Mouse (Mus musculus) neural tube, embryonic 10.5 days (tissue): Measurements from ENCODE around the gene Ap2a1.

ENCODE experiments used
- DNase-seq: peaks from one replicate; pipeline ENCODE4 v3.0.0-alpha.2; 2017; ENCODE audit warnings: low spot score; ENCODE audit errors: extremely low spot score

Ap2a1 gene

GRCm38 (mm10) chr7:44953561-44953960 lies 24.3 kb upstream of the Ap2a1 start:
- DNase-seq: no peak

GRCm38 (mm10) chr7:44952611-44953306 lies 23.5 kb upstream of the Ap2a1 start:
- DNase-seq: peak; percentile 87

DNA sequence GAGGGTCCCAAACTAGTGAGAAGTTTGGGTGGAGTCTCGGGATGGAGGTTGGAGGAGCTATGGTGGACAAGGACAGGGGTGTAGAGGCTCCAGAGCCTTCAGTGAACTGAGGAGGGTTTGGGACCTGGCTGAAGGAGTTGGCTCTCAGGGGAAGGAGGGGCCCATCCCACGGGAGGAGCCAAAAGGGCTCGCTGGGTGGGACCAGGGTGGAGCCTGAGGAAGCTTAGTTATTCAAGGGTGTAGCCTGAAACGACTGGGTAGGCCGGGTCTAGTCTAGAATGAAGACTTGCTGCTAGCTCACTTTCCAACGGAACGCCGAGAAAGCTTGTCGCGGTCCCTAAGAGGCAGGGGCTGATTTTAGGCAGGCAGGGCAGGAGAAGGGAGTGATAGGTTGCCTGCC lies 22.7 kb upstream of the Ap2a1 start:
- DNase-seq: peak; percentile 49

- DNase-seq: no peak
These were observed 20.6 kb upstream of the Ap2a1 start for GRCm38 (mm10) chr7:44949922-44950321.

DNA sequence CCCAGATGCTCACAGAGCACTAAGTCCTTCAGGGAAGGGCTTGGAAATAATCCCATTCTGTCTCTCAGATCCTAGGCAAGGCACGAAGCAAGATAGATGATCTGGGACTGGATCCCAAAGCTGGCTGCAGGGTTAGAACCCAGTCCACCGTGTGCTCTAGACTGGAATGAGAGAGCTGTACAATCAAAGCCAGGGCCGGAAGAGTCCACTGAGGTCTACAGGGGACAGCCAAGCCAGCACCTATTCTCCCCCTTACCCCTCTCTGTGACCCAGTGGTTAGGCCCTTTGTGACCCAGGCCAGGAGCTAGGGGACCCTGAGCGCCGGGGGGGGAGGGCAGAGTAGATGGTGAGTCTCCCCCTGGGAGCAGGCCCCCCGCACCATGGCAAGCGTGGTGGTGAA lies 13.6 kb upstream of the Ap2a1 start, which contains the start of gene Tsks:
Gene Tsks, plus strand, starts transcription at position 301 of the 400 bp plus-strand sequence.
- DNase-seq: no peak

- DNase-seq: no peak
These were observed 9.4 kb upstream of the Ap2a1 start for GRCm38 (mm10) chr7:44938680-44939079.

DNA sequence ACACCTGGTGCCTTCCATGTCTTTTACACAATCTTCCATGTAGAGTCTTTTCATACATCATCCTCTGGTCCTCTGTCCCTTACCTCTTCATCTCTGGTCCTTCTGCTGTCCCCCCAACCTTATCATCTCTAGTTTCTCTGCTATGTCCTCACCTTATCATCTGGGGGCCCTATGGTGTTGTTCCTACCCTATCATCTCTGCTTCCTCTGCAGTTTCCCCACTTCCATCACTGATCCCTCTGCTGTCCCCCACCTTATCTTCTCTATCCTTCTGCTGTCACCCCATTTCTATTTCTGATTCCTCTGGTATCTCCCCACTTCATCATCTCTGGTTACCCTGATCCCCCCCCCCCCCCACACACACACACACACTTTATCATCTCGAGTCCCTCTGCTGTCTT lies 726 bp downstream of the Ap2a1 start:
- no peak for DNase-seq

- DNase-seq: no peak
These were observed 3.8 kb downstream of the Ap2a1 start for GRCm38 (mm10) chr7:44925468-44925867.

DNA sequence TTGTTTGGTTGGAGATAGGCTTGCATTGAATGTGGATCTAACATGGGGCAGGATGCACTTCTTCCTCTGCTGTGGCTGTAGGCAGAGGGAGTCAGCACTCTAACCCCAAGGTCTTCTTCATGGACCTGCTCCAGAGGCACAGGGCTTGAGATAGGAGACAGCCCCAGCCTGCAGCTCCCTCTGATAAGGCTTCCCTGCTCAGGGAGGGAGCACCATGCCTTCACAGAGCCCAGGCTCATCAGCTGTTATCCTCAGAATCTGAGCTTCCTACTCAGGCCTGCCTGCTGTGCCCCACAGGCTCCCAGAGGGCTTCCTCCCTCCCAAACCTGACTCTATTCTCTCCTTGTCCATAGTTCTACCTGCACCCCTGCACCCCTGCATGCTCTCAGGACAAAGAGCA lies 6.8 kb downstream of the Ap2a1 start:
- DNase-seq: no peak

DNA sequence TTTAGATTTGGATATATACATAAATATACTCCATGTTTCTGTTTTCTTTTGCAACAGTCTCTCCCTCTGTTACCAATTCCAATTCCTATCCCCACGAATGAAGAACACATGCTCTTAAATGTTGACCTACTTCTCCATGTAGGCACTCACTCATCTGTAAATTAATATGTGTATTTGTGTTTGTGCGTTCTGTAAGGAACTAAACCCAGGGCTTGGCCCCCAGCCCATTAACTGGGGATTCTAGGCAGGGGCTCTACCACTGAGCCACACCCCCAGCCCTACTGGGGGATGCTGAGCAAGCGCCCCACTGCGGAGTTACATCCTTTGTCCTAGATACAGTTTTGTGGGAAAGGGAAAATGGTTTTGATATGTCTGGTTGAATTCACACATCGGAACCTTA lies 10.2 kb downstream of the Ap2a1 start:
- DNase-seq: no peak

GRCm38 (mm10) chr7:44918219-44918618 lies 11.1 kb downstream of the Ap2a1 start:
- DNase-seq: no peak

GRCm38 (mm10) chr7:44916881-44917280 lies 12.4 kb downstream of the Ap2a1 start:
- no peak for DNase-seq

GRCm38 (mm10) chr7:44916191-44916590 lies 13.1 kb downstream of the Ap2a1 start:
- DNase-seq: no peak

GRCm38 (mm10) chr7:44915314-44915713 lies 14.0 kb downstream of the Ap2a1 start:
- no peak for DNase-seq

- no peak for DNase-seq
These were observed 14.9 kb downstream of the Ap2a1 start for GRCm38 (mm10) chr7:44914396-44914795.

DNA sequence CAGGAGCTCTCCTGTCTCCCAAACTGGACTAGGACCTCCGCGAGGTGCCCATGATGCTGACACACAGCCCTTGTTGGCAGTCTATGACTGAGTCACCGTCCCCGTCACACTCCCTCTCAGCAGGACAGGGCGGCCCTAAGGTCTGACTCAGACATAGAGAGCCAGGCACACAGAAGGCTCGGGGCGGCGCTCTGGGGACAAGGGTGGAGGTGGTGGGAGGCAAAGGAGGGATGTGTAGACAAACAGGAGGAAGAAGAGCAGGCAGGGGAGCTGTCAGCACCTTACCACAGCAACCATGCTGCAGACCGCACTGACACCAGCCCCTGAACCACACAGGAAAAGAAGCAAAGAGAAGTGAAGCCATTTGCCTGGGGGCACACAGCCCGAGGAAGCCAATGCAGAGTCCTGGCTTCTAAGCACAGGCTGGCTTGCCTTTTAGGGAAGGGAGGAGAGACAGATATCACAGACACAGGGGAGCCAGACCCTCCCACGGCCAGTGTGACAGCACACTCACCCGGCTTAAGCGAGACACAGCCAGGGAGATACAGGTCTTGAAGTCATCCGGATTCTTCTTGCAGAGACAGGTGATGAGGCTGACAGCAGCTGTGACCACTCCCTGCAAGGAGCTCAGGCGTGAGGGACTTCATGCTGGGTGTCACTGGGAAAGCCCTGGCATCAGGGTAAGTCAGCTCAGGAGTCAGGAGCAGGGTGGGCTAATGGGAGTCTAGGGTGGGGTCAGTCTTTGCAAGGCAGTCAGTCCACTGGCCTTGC lies 20.4 kb downstream of the Ap2a1 start:
- no peak for DNase-seq

GRCm38 (mm10) chr7:44905430-44905829 lies 23.9 kb downstream of the Ap2a1 start:
- DNase-seq: no peak

DNA sequence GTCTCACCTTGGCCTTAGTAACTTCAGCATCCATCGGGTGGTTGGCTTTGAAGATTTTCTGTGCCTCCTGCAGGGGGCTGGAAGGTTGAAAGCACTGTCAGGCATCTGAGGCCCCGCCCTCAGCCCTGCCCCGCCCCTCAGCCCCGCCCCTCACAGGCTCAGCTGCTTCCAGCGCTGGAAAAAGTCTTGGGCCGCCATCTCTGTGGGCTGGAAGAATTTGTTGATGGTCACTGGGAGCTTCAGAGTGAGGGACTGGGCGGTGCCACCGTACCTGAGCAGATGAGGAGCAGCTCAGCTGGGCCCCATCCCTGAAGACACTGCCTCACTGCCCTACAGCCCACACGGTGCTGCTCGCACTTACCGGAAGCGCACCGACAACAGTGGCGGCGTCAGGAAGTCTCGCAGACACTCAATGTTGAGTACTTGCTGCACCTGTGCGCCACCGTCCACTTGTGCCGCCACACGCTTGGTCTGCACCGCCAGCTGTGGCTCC lies 28.0 kb downstream of the Ap2a1 start:
- peak; percentile 73 for DNase-seq

- DNase-seq: no peak
These were observed 28.7 kb downstream of the Ap2a1 start for GRCm38 (mm10) chr7:44900632-44901031.

GRCm38 (mm10) chr7:44898607-44899006 lies 30.7 kb downstream of the Ap2a1 start:
- DNase-seq: no peak

DNA sequence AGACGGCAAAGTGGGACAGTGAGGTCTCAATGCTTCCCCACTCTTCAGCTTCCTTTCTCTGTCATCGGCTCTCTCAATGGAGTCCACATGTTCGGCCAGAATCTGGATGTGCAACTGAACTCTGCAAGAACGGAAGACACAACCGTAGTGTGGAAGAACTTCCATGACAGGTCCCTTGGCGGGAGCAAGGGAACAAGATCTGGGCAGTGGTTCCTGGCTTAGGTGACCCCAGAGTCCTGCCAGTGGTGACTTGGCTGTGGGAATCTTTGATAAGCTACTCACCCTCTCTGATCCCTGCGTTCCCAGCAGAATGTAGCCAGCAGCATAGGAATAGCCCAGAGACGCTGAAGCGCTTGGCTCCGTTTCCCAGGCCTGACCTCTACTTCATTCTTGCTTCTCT lies 32.8 kb downstream of the Ap2a1 start:
- no peak for DNase-seq

GRCm38 (mm10) chr7:44895593-44896434 lies 33.5 kb downstream of the Ap2a1 start, which contains the start of gene Fuz:
Gene Fuz (plus strand): TSS chr7:44896079.
- peak; percentile 89 for DNase-seq
